Mouse (Mus musculus) cortical plate, adult 2 months (tissue): ENCODE data around the gene Ptpn7. TPM values are rescaled to one million over a fixed set of nuclear protein-coding genes. Genes with fewer than 3 reads are reported as not detected.
"Not testable (repeated sequence)": the region's sequence is repeated elsewhere in the genome, so short reads cannot be mapped to it uniquely, and the experiment has no call there.

ENCODE experiments used
- H3K27ac ChIP-seq: fragments of 200-500 bp; 2 replicates; pipeline ENCODE4 v1.5.1; 2012; ENCODE audit warnings: low read length, control low read depth, inconsistent platforms; ENCODE audit not compliant: insufficient read depth
- H3K4me1 ChIP-seq: fragments of 200-500 bp; 2 replicates; pipeline ENCODE4 v1.6.1; 2011; ENCODE audit warnings: low read length; ENCODE audit not compliant: control insufficient read depth, insufficient read depth
- H3K4me3 ChIP-seq: fragments of 200-500 bp; 2 replicates; pipeline ENCODE4 v1.5.1; 2011; ENCODE audit warnings: mild to moderate bottlenecking, low read length, control low read depth; ENCODE audit not compliant: insufficient read depth
- CTCF ChIP-seq: fragments of 200-500 bp; IDR thresholded peaks from 2 replicates; pipeline ENCODE4 v1.5.1; 2011; ENCODE audit warnings: mild to moderate bottlenecking, control low read depth, low read length; ENCODE audit not compliant: insufficient read depth; ENCODE audit errors: extremely low read depth
- POLR2A ChIP-seq: fragments of 200-500 bp; IDR thresholded peaks from 2 replicates; pipeline ENCODE4 v1.6.1; 2011; ENCODE audit warnings: mild to moderate bottlenecking, low read length, control low read depth; ENCODE audit not compliant: insufficient read depth; ENCODE audit errors: extremely low read depth
- polyA plus RNA-seq: library from polyadenylated mRNA; depleted of rRNA; stranded (reverse); fragments of >200 nt; gene quantifications from 2 replicates; pipeline ENCODE4 v1.2.3, GENCODE M21; 2012

The Ptpn7 gene
- polyA plus RNA-seq, 1 experiment: 0.86 TPM

DNA sequence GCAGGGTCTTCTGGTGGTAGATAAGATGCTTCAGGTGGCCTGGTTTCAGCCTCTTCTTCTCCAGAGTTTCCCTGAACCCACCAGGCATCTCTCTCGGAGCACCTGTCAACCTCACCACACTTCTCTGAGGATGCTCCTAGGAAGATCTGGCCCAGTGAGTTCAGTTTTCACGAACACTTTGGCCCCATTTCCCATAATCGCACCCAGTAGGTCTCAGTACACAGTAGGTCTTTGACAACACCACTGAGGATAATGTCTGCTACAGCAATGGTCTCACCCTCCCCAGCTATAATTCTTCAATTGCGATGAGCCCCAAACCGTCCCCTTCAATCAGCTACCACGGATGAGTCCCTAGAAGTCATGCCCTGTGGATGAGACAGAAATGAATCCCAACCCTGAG, 35.1 kb upstream of the Ptpn7 start:
- no peak for TF ChIP-seq CTCF
- TF ChIP-seq POLR2A: no peak
- Histone ChIP-seq H3K4me1 (no peaks in the 10 kb centered on the region), H3K4me3 (no peak overlapping the region), H3K27ac (no peak overlapping the region)

- no peak for TF ChIP-seq CTCF
- no peak for TF ChIP-seq POLR2A
- H3K27ac ChIP-seq: no peak overlapping the region
- no peaks in the 10 kb centered on the region for H3K4me1 ChIP-seq
- H3K4me3 ChIP-seq: no peak overlapping the region
Measured at GRCm38 (mm10) chr1:135098441-135098840, 34.1 kb upstream of the Ptpn7 start.

GRCm38 (mm10) chr1:135100400-135100799, 32.1 kb upstream of the Ptpn7 start:
- Histone ChIP-seq H3K4me1 (no peaks in the 10 kb centered on the region), H3K4me3 (no peak overlapping the region), H3K27ac (no peak overlapping the region)
- TF ChIP-seq POLR2A: no peak
- no peak for TF ChIP-seq CTCF

DNA sequence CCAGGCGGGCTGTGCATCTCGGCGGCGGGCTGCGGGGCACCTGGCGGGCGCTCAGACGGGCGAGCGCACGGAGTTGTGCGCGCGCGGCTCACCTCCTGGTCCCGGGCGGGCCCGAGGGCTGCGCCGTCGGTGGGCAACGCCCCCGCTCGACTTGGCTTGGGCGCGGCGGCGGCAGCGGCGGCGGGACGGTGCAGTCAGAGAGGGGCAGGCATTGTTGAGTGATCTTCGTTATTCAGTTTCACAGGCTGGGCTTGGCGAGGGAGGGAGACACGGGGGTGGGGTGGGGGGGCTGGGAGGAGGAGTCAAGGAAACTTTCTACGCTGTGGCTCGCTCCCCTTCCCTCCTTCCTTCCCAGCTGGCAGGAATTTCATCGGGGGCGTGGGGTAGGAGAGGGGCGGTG, 27.4 kb upstream of the Ptpn7 start, which contains the start of gene Lgr6:
TSS of gene Lgr6 (minus strand) at position 153 of the 400 bp plus-strand sequence.
- H3K4me3 ChIP-seq: no peak within 1 kb of the TSS
- H3K4me1 ChIP-seq: no peaks in the 10 kb centered on the region
- H3K27ac ChIP-seq: no peak within 1 kb of the TSS
- no peak for TF ChIP-seq POLR2A
- TF ChIP-seq CTCF: no peak

GRCm38 (mm10) chr1:135105951-135106350, 26.5 kb upstream of the Ptpn7 start:
- H3K4me3 ChIP-seq: no peak overlapping the region
- no peak overlapping the region for H3K27ac ChIP-seq
- H3K4me1 ChIP-seq: no peaks in the 10 kb centered on the region
- TF ChIP-seq POLR2A (no peak), CTCF (peak; percentile 78)

DNA sequence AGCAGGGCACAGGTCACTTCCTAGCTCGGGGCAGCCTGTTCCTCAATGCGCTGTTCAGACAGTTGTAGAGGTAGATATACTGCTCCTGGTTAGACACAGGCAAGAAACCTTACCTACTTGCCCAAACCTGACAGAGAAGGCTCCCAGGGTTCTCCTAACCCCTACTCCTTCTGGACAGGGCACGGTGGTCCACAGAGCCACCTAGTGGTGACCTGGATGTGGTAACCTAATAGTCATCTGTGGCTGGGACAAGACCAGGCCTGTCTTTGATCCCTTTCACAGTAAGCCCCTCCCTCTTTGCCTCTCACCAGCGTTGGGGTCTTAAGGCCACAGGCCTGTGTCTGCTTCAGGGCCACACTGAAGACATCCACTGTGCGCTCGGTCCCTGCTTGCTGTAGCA, 23.9 kb upstream of the Ptpn7 start:
- no peak overlapping the region for H3K27ac ChIP-seq
- H3K4me3 ChIP-seq: no peak overlapping the region
- no peak for TF ChIP-seq POLR2A
- TF ChIP-seq CTCF: peak; percentile 47; the same call in 1 of the 2 replicates
- H3K4me1 ChIP-seq: no peaks in the 10 kb centered on the region

DNA sequence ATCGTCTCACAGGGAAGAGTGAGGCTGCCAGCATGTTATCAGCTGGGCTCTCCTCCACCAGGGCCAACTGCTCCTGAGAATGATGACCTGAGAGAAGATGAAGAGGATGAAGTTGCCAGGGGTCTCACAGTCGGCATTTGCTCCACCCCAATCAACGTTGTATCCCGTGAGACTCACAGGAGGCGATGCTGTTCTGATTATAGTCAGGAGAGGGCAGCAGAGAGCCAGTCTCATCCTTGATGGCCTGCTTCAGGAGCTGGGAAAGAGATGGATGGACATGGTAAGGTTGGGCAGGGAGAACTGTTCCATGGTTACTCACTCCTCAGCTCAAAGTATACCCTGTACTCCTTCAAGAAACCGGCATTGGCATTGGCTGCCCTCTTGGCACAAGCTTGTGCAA, 22.4 kb upstream of the Ptpn7 start:
- Histone ChIP-seq H3K4me1 (no peaks in the 10 kb centered on the region), H3K4me3 (no peak overlapping the region), H3K27ac (no peak overlapping the region)
- TF ChIP-seq CTCF (peak; percentile 98), POLR2A (no peak)

GRCm38 (mm10) chr1:135111271-135111670, 21.2 kb upstream of the Ptpn7 start:
- not testable (repeated sequence) for H3K4me3 ChIP-seq, H3K4me1 ChIP-seq, H3K27ac ChIP-seq

DNA sequence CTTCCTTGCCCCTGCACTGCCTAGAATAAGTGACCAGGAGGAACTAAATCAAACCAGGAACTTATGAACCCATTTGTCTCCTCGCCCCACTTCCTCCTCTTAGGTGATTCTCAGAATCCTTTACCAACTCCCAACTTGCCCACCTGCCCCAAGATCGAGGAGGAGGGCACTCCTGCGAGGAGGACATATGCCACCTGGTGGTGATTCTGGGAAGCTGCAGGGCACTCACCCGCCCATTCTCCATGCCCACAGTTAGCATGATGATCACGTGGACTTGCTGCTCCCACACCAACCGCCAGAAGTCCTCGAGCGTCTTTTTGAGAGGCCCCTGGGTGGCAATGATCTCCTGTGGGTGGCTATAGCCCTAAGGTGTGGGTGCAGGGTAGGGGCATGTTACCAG, 19.8 kb upstream of the Ptpn7 start:
- Histone ChIP-seq H3K4me3 (no peak overlapping the region), H3K27ac (no peak overlapping the region), H3K4me1 (no peaks in the 10 kb centered on the region)
- TF ChIP-seq POLR2A: no peak
- TF ChIP-seq CTCF: peak; percentile 80

GRCm38 (mm10) chr1:135124573-135125363, 7.7 kb upstream of the Ptpn7 start:
- Histone ChIP-seq H3K4me1 (peaks cover 5% of the 10 kb centered on the region), H3K27ac (no peak overlapping the region), H3K4me3 (no peak overlapping the region)
- no peak for TF ChIP-seq CTCF
- TF ChIP-seq POLR2A: no peak

DNA sequence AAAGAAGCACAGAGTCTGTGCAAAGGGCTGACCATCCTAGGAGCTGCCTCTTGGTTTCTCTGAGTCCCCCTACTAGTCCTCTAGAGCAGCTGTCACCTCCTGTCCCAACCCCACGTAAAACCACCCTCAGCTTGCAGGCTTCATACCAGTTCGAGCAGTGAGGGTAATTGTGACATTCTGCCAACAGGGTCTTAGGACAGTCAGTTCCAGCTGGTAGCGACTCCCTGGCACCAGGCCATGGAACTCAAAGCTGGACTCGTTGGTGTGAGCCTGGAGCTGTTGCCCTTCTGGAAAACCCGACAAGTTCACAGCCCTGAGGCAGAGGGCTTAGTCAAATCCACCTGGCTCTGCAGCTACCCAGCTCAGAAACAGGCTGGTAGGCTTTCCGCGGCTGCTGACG, 6.5 kb upstream of the Ptpn7 start:
- Histone ChIP-seq H3K4me3 (no peak overlapping the region), H3K27ac (no peak overlapping the region), H3K4me1 (peaks cover 5% of the 10 kb centered on the region)
- TF ChIP-seq POLR2A (no peak), CTCF (no peak)
